Mouse (Mus musculus): ENCODE measurements around the gene Ahcyl1.

The Ahcyl1 gene

DNA sequence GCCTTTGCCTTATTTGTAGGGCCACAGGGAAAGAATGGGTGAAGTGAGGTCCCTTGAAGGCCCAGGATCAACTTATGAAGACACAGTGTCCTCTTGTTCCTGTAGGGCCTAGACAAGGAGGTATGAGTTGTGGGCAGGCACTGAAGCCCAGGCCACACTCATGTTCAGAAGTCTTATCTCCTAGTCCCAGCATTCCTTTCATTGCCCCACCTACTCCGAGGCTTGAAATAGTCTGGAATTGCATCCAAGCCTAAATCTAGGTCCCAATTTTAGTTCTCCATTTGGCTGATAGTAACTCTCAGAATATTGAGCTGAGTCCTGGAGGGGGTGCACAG lies 8.0 kb upstream of the Ahcyl1 start:
- no peak for ATAC-seq (ENCODE audit: insufficient number of reproducible peaks, low FRiP score, low TSS enrichment)

DNA sequence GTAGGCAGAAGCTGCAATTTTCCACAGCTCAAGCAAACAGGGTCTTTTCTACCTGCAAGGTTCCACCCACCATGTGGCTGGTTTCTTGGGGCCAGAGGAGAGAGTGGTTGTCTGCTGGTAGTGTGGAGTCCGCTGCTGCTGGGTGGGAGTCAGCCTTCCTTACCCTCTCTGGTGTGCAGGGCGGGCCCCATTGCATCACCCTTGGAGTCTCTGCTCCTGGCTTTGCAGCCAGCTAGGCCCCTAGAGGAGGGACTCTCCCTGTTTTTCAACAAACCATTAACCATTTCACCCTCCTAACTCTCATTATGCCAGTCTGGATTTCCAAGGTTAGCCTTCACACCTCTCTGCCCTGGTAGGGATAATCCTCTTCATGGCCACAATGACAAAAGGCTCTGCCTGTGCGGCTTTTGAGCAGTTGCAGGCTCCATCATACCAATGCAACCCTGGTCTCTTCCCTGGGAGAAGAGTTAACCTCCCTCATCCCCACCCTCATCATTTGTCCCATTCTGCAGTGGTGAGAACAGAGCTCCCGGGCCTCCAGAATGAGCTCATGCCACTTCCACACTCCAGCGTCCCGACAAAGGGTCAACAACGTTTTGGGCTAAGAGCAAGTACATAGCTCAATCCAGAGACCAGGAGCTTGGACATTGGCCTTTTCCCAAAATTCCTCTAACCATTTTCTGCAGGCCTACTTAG lies 7.5 kb upstream of the Ahcyl1 start:
- ATAC-seq (ENCODE audit: insufficient number of reproducible peaks, low FRiP score, low TSS enrichment), result no peak

DNA sequence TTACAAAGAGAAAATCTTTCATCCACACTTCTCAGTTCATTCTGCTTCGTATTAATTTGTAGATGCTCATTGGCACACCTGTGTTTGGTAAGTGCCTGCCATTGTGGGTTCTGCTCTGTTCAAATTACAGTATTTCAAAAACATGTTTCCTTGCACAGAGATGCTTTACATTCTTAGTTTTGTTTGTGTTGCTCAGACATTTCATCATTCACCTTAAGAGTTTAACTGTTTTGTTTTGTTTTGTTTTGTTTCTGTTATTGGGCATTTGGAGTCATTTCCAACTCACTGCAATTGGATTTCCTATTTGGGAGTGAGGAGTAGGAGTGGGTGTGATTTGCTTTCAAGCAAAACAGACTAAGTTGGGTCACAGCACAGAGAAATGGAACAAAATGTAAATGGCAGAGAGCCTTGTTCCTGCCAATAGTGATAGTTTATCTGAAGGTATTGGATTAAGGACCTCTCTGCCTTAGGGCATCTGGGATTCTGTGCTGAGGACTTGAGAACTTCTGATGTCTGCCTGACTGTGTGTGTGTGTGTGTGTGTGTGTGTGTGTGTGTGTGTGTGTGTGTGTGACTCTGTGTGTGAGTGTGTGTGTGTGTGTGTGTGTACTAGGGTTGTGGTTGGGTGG lies 5.5 kb upstream of the Ahcyl1 start:
- ATAC-seq (ENCODE audit: insufficient number of reproducible peaks, low FRiP score, low TSS enrichment), result no peak

DNA sequence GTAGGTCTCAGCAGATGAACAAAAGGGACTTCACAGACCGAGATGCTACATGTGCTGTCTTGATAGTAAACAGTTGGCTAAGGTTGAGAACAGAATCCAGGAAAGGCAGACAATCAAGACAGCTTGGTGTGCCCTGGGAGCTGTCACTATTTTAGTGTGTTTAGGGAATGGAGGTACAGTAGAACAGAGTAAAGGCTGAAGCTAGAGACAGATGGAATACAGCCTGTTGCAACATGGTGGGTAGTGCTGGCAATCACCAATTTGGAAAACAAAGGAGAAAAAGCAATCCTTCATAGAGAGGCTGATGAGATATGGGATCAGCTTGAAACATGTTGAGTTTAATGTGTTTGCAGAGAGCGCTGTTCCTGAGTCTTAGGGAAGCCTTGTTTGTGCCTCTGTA lies 4.3 kb upstream of the Ahcyl1 start:
- no peak for ATAC-seq (ENCODE audit: insufficient number of reproducible peaks, low FRiP score, low TSS enrichment)

DNA sequence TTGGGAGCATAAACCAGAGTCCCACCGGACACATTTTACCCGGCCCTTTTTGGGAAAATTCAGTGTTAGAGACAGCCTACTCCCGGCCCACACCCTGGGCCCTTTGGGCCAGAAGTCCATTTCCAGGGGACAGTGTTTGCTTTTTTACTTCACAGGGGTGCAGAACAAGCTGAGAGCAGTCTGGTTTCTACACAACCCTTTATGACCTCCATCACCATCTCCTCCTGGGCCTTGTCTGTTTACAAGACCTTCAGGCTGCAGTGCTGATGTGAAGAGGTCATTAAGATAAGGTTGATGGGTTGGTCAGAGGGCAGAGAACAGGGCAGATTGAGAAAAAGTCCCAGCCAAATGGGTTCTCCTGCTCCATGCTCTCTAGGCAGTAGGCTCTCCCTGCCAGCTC lies 550 bp upstream of the Ahcyl1 start:
- ATAC-seq (ENCODE audit: insufficient number of reproducible peaks, low FRiP score, low TSS enrichment), result no peak; the same call in none of the 2 replicates

DNA sequence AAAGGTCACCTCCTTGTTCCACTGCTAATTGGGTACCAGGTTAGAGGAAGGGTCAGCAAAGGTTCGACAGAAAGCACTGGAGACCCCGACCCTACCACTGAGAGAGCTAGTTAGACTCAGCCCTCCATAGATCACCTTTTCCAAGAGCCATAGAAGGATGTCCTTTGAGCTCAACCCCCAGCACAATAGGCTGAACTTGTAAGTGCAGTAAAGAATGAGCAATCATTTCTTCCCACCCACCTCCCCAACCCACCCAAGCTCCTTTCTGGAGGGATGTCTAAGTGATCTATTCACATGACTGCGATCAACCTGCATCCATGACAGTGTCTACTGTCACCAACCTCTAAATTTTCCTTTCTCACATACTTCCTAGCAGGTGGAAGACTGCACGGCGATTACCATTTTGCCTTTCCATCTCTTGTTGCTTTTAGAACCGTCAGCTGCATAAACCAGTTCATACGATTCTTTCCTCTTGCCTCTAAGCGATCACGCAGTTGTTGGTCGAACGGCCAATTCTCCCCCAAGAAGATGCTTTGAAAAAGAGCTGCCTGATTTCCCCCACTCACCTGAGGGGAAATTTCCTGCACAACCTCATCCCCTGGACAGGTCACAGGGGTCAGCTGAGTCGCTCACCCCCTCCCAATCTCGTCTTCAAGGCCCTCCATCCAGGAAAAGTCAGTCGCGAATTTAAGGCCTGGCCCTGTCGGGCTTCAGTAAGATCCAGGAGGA lies 977 bp downstream of the Ahcyl1 start:
- no peak for ATAC-seq (ENCODE audit: insufficient number of reproducible peaks, low FRiP score, low TSS enrichment)

DNA sequence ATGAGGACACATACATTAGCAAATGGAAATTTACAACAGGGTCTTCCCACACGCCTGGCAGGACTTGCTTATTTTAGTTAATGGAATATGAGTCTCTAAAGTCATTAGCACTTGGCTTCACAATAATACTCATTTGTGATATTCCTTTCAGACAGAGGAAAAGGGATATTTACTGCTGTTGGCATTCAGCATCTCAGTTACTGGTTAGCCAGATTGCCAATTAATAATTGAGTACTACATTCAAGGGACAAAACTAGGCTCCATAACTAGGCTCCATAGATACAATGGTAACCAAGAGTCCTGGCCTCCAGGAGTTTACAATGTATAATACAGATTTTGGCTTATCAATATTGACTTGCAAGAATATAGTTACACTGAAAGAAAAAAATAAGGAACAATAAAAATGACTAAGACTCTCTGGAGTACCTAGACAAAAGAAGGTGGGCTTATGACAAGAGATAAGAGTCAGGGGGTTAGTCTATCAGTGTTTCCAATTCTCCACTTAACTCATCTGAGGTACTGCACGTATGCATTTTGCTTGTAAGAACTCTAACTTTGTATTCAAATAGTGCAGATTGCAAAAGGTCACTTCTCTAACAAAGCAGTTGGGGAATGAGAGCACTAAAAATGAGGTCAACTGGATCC lies 2.0 kb downstream of the Ahcyl1 start:
- no peak for ATAC-seq (ENCODE audit: insufficient number of reproducible peaks, low FRiP score, low TSS enrichment)

DNA sequence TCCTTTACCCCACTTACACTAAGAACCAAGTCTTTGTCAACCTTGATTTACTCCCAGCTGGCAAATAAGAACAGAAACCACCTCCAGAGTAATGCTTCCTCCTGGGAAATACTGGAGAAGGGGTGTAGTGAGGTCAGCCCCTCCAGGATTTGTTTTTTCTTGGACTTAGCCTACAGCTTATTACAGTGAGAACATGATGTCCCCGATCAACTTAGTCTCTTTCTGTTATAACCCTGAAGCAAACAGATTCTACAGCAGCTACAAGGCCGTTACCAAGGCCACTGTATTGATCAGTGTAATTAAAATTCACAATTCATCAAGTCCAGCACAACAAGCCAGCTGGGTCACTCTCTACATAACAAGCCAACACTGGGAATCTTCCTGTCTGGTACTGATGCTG lies 6.0 kb downstream of the Ahcyl1 start:
- ATAC-seq (ENCODE audit: insufficient number of reproducible peaks, low FRiP score, low TSS enrichment), result peak; percentile 50; the same call in 1 of the 2 replicates

DNA sequence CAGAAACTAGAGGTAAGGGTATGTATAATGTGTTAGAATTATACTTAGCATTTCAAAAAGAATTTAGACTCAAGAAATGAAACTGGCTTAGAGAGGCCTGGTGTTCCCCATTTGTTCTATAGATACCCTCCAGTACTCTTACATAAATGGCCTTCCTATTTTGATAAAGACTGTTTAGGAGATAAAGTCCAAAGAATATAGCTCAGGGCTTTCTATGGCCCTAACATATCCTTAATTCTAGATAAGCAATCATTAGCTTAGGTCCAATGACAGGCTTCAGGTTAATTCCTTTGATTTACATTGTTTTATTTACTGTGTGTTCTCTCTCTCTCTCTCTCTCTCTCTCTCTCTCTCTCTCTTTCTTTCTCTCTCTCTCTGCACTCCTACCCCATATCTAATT lies 7.1 kb downstream of the Ahcyl1 start:
- no peak for ATAC-seq (ENCODE audit: insufficient number of reproducible peaks, low FRiP score, low TSS enrichment)

DNA sequence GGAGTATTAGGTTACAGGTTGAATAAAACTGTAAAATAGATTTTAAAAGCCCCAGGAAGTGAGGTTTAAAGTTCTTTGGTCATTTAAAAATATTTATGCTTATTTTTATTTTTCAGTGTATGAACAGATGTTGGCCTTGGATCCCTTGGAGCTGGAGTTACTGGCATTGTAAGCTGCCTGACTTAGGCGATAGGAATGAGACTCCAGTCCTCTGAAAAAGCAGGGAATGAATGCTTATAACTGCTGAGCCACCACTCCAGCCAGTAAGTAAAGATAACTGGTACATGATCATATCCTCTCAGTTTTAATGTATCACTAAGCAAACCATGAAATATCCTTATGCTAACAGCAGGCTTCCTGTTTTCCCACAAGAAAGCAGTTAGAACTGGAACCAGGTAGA lies 8.1 kb downstream of the Ahcyl1 start:
- ATAC-seq (ENCODE audit: insufficient number of reproducible peaks, low FRiP score, low TSS enrichment), result no peak

DNA sequence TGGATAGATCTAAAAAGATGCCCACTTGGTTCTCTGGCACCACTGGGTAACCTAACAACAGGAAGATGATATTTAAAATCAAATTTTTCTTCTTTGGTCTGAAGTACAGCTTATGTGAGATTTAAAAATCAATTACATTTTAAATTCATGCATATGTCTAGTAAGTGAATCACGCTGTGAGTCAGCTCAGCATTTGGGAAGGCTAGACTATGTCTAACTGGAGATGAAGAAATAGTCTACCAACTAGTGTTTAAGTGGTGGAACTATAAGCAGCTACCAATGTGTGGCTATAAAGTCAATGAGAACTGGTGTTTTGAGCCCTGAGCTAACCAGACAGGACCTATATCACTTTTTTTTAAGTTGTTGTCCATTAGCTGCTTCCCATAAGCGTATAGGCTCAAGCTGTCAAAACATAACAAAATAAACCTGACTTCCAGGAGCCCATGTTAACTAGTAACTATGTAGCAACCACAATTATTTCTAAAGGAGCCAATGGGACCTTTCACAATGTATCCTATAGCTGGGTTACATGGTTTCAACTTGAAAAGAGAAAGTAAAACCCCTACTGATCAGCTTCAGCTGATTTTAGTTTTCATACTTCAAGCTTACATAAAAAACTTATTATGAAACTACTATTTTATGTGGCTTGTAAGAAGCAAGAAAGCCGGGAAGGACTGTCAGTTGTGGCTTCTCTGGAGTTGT lies 9.9 kb downstream of the Ahcyl1 start:
- ATAC-seq (ENCODE audit: insufficient number of reproducible peaks, low FRiP score, low TSS enrichment), result no peak

DNA sequence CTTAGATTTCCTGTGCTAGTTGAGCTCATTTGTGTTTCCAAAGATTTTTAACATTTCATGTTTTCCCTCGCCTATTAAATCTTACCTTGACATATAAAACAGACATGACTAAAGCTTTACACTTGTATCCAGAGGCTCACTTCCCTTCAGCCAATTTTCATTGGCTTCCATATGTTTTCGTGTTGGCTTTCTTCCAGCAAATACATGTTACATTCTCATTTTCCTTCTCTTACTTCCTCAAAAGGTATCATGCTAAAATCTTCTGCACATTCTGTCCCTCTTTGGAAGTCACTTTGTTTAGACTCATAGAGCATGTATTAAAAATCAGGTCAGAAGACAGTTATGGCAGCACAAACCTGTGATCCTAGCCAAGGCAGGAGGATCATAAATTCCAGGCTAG lies 10.7 kb downstream of the Ahcyl1 start:
- ATAC-seq (ENCODE audit: insufficient number of reproducible peaks, low FRiP score, low TSS enrichment), result no peak

DNA sequence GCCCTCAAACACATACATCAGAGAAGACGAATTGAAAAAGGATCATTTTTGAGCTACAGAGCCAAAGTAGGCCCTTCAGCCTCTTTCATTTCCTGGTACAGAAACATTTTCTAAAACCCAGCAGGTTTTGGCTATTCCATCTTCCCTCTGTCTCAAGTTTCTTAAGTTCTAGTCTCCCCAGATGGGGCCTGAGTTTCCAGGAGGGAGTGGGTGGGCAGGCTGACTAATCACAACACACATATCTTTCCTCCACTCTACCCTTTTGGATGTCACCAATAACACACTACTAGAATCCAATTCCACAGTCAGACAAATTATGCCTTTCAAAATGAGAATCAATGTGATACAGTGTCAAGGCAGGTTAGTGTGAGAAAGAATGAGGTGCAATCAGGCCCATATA lies 12.8 kb downstream of the Ahcyl1 start:
- ATAC-seq (ENCODE audit: insufficient number of reproducible peaks, low FRiP score, low TSS enrichment), result no peak

DNA sequence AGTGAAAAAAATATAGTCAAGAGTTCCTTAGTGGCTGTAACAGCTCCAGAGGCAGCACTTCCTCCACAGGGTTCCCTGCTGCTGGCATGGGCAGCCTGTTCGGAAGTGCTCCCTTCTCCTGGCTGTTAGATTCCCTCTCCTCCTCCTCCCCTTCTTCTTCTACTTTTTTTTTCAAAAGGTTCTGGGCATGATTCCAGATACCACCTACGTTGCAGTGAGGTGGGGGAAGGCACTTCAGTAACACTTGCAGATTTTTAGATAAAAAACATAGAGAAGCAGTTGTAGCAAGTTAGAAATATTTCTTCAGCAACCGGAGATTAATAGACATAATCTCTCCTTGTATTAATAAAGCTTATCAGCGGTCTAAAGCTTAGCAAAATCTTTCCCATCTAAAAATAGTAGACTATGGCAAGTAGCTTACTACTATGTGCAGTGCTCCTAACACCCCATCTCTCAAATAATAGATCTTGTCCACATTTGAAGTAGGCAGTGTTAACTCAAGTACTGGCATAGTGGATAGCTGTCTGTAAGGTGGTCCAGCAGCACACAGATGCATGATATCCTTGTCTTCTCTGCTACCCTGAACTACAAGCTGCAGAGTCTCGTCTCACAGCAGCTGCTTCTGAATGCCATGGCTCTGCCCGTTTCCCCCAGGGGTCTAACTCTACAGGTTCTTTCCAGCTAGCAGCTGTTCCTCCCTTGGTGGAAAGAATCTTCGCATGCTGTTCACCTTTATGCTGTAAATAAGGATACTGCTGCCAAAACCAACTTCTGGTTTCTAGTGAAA lies 15.4 kb downstream of the Ahcyl1 start:
- ATAC-seq (ENCODE audit: insufficient number of reproducible peaks, low FRiP score, low TSS enrichment), result no peak

DNA sequence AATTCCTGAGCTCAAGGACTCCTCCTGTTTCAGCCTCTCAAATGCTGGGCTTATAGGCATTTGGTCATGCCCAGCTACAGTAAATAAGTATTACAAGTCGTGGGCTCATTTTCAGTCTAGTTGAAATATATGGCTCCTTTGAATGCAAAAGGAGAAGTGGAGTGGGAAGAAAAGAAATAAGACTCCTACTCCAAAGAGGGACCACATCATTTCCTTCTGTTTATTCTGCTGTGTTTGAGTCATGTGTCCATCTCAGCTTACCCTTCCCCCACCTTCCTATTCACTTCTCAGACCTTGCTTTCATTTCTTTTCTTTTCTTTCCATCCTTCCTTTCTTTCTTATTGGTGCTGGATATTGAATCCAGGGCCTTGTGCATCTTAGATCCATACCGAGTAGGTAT lies 24.9 kb downstream of the Ahcyl1 start:
- no peak for ATAC-seq (ENCODE audit: insufficient number of reproducible peaks, low FRiP score, low TSS enrichment)

DNA sequence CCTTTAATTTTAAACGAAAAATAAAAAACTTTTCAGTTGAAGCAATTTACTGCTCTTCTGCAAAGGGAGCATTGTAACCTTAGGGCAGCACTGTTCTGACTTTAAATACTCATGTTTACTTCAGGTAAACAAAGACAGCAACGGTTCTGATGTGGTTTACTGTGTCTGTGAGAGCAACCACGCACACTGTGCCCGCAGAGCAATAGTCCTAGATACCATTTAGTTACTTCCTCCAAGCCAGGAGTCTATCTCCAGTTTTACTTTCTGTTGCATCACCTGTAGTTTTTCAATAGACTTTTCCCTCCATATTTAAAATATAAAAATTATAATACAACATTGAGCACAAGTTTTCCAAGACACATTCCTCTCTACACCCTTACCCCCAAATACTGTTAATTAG lies 25.9 kb downstream of the Ahcyl1 start:
- no peak for ATAC-seq (ENCODE audit: insufficient number of reproducible peaks, low FRiP score, low TSS enrichment)

DNA sequence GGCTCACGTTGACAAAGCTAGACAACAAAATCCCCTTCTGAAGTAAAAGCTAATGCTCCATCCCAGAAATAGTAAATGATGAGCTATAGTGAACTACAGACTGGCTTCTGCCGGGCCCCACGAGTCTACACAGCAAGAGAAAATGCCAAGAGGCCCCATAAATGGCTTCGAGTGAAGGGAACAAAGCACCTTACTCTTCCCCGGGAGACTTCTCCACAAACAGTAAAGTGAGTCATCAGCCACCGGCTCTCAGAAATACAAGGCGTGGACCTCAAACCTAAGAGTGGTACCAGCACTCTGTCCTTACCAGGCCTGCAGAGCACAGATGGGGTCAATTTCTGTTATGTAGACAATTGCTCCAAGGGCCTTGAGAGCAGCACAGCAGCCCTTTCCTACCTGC lies 27.6 kb downstream of the Ahcyl1 start:
- no peak for ATAC-seq (ENCODE audit: insufficient number of reproducible peaks, low FRiP score, low TSS enrichment)

DNA sequence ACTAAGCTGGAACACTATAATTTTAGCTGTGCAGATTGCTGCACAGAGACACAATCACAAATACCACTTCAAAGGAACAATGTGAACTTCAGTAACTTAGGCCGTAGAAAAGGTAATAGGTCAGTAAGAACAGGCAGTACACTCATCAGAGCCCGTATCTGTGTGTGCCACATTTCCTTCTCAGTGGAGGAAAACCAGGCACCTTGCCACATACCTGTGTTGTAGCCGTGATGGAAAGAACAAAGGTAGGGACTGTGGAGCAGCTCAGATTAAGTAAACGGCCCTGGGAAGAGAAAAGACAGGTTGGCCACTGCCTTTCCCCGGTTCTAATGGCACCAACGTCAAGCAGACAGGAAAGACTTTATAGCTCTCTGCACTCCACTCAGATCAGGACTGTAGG lies 28.9 kb downstream of the Ahcyl1 start:
- ATAC-seq (ENCODE audit: insufficient number of reproducible peaks, low FRiP score, low TSS enrichment), result no peak

DNA sequence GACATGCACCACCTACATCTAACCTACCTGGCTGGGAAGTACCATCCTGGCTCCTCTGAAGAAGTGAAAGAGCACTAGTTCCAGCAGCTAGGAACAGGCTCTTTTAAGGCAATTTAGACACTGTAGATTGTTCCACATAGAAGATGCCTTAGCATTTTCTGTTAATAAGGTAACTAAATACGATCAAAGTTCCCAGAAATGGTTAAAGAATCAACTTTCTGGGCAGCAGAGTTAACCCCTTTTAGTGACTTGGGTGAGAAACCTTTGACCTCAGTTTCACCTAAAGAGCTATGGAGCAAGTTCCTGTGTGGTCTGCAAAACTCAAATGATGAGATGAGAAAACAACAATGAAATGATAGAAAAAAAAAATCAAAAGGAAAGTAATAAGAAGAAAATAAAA lies 31.7 kb downstream of the Ahcyl1 start:
- ATAC-seq (ENCODE audit: insufficient number of reproducible peaks, low FRiP score, low TSS enrichment), result no peak

DNA sequence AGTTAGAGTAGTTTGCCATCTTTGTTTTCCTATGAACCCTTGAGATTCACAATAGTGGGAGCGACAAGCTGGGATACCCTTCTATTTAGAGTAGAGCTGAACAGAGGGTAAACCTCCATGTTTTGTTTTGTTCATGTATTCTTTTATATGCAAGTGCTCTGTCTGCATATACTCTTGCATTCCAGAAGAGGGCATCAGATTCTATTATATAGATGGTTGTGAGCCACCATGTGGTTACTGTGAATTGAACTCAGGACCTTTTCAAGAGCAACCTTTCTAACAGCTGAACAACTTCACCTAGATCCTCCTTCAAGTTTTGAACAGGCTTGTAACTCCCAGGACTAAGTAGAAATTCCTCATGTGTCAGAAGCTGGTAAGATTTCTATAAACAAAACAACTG lies 37.4 kb downstream of the Ahcyl1 start:
- no peak for ATAC-seq (ENCODE audit: insufficient number of reproducible peaks, low FRiP score, low TSS enrichment)
